Mouse (Mus musculus) erythroblast, adult 5-6 weeks (primary cell): ENCODE data around the gene Sema5b. TPM values are rescaled to one million over a fixed set of nuclear protein-coding genes. Genes with fewer than 3 reads are reported as not detected.

Source experiments
- ATAC-seq: replicated peaks from 2 replicates; pipeline ENCODE4 v1.8.0; 2016; ENCODE audit warnings: moderate number of reproducible peaks, mild to moderate bottlenecking, moderate TSS enrichment, inconsistent platforms; ENCODE audit not compliant: poor library complexity, low FRiP score, severe bottlenecking
- total RNA-seq, 2 experiments: library from RNA; stranded (forward) in 1 of 2; stranded (reverse) in 1 of 2; fragments of 150-400 nt in 1 of 2; fragments of 200-764, 138-1000 nt in 1 of 2; gene quantifications; 2 replicates each; pipeline versions ENCODE4 v1.2.3 to v1.2.4; 2015 to 2017; ENCODE audit warnings: low replicate concordance in 2 of 2

The Sema5b gene
- total RNA-seq, 2 experiments from 2014 or later = not detected

- ATAC-seq = no peak
Measured at GRCm38 (mm10) chr16:35623986-35624385, 83.0 kb downstream of the Sema5b start.

- no peak for ATAC-seq
Measured at GRCm38 (mm10) chr16:35624877-35625276, 83.9 kb downstream of the Sema5b start.

GRCm38 (mm10) chr16:35625286-35626020, 84.5 kb downstream of the Sema5b start:
- ATAC-seq = no peak

GRCm38 (mm10) chr16:35627992-35628607, 87.2 kb downstream of the Sema5b start:
- ATAC-seq = peak; percentile 71; the same call in 1 of the 2 replicates

GRCm38 (mm10) chr16:35630470-35631183, 89.7 kb downstream of the Sema5b start:
- no peak for ATAC-seq

- ATAC-seq = no peak
Measured at GRCm38 (mm10) chr16:35633058-35633457, 92.1 kb downstream of the Sema5b start.

GRCm38 (mm10) chr16:35634971-35635370, 94.0 kb downstream of the Sema5b start:
- ATAC-seq = no peak

GRCm38 (mm10) chr16:35639505-35639904, 98.6 kb downstream of the Sema5b start:
- ATAC-seq = no peak

GRCm38 (mm10) chr16:35648862-35649261, 107.9 kb downstream of the Sema5b start:
- ATAC-seq = no peak

GRCm38 (mm10) chr16:35652206-35652605, 111.3 kb downstream of the Sema5b start:
- ATAC-seq = no peak

GRCm38 (mm10) chr16:35652706-35653105, 111.8 kb downstream of the Sema5b start:
- no peak for ATAC-seq

GRCm38 (mm10) chr16:35653951-35654350, 113.0 kb downstream of the Sema5b start:
- ATAC-seq = no peak

- ATAC-seq = no peak
Measured at GRCm38 (mm10) chr16:35660222-35660621, 119.3 kb downstream of the Sema5b start.

GRCm38 (mm10) chr16:35663831-35664414, 123.0 kb downstream of the Sema5b start:
- no peak for ATAC-seq

GRCm38 (mm10) chr16:35664847-35665246, 123.9 kb downstream of the Sema5b start:
- ATAC-seq = no peak

GRCm38 (mm10) chr16:35677511-35678113, 136.7 kb downstream of the Sema5b start:
- ATAC-seq = no peak

- ATAC-seq = no peak
Measured at GRCm38 (mm10) chr16:35678476-35678875, 137.5 kb downstream of the Sema5b start.

GRCm38 (mm10) chr16:35681327-35682108, 140.6 kb downstream of the Sema5b start:
- ATAC-seq = no peak

- ATAC-seq = no peak
Measured at GRCm38 (mm10) chr16:35685027-35685426, 144.1 kb downstream of the Sema5b start.
